Mouse (Mus musculus): ENCODE measurements at regions not wholly inside any gene's neighbourhood (a gene's known extent, or its start where the extent isn't known, plus 50 kb on each side); places are given as distances from the start of the nearest gene placed in this dataset.

DNA sequence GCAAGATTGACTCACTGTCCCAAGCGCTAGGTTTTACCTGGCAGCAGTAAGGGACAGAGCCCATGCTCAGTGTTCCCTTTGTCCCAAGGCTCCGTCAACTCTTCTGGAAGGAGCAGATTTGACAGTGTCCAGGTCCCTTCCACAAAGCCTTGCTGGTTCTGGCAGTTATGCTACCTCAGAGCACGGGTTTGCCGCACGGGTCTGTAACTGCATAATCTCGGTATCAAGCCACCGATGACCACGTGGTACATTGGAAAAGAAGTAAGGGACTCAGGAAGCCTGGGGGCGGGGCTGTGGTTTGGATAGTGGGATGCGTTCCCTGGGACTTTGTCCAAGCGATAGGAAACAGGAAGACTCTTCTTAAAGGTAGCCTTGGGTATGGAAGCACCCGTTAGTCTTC is 319.3 kb downstream of the Mtx2 start:
- no peak for DNase-seq

DNA sequence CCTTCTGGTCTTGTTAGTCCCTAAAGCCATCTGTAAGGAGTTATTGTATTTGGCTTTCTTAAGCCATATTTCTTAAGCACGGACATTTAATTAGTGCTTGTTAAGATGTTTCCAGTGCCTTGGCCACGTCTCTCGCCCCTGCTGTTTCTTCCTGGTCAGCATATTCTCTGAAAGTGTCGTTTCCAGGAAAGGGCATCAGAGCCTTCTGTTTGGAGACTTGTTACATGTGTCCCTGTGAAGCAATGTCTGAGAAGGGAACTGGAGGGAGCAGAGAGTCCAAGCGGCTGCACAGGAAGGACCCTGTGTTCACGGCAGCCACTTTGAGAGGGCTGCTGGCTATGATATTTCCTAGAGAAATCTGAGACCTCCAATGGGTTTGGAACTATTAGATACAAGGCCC is 320.7 kb downstream of the Mtx2 start:
- DNase-seq, result peak; percentile 22 to 37

DNA sequence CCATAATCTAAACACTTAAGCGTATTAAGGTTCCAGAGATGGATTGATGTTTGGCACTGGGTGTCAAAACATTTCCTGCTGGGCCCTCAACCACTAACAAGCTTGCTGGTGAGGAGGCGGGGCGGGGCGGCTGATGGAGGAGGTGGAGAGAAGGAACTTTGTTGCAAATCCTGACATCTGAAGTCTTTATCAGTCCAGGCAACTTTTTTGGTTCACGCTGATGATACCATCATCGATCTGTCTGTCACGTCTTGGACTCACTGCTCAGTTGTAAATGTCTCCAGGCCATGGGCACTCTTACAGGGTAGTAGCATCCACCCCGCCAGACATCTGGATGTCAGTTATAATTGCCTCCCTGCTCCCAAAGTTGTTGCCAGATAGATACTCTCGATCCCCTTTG is 321.8 kb downstream of the Mtx2 start:
- DNase-seq, result no peak

DNA sequence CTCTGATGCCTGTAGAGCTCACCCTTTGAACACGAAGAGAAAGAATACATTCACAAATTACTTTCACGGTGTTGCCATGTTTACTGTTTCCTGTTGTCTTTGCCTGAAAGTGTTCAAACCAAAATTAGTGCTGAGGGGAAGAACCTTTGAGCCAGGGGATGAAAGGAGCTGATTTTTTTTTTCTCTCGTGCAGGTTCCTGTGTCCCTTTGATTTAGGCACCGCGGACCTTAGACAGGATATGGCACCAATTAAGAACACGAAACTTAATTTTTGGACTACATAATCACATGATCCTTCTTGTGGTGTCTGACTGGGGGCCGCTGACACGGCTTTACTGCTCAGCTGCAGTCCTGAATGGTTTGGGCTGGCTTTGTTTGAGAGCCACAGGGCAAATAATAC is 322.4 kb downstream of the Mtx2 start:
- no peak for DNase-seq

DNA sequence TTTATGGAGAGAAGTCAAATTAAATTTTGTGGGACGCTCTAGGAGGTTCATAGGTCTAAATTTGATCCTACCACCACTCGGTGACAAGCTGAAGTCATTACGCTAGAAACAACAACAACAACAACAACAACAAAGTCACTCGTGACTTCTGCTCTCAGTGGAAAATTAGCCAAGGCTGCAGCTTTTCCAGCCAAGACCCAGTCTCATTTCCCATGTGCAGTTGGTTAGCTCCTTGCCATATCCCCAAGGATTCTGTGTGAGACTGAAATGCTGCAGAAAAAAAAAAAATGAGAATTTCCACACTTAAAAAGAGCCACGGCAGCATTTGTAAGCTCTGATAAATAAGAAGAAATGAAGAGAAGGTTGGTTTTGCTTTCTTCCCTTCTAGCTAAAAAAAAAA is 323.4 kb downstream of the Mtx2 start:
- DNase-seq, result no peak

DNA sequence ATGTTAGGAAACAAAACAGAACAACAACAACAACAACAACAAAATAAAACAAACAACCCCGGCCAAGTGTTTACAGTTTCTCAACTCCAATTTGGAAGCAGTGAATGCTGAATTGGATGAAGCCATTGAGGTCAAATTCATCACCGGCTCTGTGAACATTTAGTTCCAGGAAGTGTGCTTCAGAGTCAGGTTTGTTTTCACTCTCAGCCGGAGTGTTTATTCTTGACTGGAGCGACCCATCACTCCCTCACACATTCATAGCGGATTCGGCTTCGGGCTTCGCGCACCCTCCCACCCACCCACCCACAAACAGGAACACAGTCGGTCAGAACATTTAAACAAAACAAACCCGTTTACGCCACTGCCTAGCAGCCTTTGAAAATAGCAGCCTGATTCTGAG is 324.0 kb downstream of the Mtx2 start:
- DNase-seq, result no peak

DNA sequence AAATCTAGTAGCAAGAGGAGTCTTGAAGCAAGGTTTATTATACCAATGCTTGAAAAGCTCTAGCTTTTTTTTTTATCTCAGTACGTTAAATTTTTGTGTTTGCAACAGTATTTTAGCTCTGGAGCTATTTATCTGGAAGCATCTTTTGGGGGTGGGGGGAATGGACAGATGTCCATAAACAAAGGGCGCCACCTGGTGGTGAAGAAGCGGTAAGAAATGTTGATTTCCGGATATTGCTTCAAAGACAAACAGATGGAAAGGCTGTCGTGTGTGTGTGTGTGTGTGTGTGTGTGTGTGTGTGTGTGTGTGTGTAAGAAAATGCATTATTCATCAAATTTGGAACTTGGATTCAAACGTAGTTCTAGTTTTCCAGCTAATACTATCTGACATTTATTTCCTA is 325.4 kb downstream of the Mtx2 start:
- DNase-seq, result peak; percentile 82 to 85

DNA sequence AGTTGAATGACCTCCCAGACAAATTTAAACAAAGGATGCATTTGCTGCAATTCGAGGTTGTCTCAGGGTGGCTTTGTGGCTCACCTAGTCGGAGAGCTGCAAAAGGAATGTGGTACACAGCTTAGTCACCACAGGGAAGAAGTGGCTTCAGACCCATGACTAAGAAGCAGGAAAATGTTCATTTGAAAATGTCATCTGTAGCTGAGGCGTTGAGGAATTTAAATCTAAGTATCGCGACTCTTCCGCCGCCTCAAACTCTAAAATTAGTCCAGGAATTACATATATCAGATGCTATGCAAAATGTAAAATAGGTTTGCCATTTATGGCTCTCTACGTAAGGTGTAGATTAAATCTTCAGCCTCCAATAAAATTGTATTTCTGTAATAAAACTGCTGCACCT is 325.9 kb downstream of the Mtx2 start:
- no peak for DNase-seq

DNA sequence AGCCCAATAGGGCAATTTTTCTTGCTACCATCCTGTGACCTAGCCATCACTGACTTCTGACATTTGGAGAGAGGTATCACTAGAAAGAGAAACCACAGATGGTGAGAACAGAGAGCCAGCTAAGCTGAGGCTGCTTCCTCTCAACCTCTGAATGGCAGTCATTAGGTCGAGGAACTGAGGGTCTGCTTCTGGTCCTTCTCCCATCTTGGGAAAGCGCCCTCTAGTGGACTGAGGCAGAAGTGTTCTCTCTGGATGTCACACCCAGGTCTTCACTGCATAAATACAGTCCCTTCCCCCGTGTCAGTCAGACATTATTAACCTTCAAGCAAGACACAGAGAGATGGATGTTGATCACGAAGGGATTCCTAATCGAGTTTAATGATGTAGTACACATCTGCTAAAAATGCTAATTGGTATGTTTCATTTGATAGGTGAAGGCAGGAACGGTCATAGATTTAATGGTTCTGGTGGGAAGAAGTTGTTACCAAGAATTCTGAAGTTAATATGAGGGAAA is 326.9 kb downstream of the Mtx2 start:
- peak; percentile 78 to 79 for DNase-seq

DNA sequence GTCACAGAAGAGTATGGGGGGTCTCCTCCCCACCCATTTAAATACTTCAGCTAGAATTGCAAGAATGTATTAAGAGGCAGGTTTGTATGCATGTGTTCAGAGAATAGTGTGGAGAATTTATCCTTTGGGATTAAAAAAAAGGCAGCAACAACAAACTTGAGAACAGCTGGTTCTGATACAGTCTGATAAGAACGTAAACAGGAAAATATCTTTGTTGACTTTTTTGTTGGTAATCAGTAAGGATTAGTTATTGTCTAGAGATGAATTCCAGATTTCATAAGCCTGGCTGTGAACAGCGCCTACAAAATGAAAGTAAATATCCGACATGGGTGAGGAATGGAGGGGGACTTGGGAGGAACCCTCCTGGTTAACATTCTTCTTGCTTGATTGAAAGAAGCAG is 328.8 kb downstream of the Mtx2 start:
- DNase-seq, result no peak

DNA sequence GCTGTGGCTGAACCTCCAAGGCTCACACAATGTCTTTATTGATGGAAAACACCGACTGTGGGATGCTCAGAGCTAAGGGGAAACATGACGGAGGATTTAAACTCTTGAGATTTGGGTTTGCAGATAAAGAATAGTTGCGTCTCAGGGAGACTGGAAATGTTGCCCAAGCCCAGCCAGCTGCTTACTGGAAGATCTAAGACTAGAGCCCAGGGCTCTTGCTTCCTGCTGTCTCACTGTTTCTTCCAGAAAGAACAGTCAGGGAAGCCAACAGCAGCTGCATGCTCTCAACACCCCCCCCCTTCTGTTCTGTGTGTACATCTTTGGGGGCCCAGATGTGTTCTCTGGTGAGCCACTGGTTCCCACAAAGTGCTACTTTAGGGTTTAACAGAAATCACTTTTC is 333.0 kb downstream of the Mtx2 start:
- DNase-seq, result peak; percentile 53 to 64

DNA sequence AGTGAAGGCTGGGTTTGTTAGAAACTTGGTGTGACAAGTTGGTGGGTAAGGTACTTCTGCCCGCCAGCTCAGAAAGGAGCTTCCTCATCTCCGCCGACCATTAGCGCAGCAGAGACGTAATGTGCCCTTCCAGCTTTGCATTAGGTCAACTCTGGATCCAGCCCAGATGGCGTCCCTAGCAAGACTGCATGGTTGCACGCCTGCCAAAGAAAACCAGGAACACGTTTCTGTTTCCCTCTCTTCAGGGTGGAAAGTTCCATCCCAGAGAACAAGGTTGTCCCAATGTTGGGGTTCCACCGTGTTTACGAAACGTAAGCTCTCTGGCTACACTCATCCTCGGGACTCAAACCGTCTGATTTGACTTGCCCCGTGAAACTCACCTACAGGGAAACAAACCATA is 335.5 kb downstream of the Mtx2 start:
- DNase-seq, result no peak

DNA sequence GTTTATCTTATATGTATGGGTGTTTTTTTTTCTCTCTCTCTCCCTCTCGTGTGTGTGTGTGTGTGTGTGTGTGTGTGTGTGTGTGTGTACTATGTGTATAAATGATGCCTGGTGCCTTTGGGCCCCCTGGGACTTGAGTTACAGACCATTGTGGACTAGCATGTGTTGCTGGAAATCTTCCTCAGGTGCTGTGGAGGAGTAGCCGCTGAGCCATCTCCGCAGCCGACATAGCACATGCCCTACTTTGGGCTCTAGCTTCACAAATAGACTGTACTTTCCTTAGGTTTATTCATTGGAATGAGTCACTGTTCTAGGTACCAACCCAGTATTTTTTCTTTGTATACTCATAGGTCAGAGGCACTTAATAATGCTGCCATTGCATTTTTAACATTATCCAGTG is 339.4 kb downstream of the Mtx2 start:
- DNase-seq, result no peak

DNA sequence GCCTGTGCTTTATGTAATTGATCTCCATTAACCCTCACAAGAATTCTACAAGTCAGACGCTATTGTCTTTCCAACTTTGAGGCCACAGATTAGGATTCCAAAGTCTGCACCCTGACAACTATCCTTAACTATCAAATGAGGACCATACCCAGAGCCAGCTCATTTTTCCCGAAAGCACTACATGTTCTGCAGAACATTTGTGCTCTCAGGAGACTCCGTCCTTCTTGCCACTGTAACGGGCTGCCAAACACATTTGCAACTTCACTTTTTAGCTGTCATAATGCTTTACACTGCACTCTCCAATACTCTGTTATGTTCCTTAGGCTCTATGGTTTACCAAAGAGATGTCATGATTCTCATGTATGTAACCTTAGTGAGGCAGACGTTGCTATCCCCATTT is 350.7 kb downstream of the Mtx2 start:
- DNase-seq, result no peak

DNA sequence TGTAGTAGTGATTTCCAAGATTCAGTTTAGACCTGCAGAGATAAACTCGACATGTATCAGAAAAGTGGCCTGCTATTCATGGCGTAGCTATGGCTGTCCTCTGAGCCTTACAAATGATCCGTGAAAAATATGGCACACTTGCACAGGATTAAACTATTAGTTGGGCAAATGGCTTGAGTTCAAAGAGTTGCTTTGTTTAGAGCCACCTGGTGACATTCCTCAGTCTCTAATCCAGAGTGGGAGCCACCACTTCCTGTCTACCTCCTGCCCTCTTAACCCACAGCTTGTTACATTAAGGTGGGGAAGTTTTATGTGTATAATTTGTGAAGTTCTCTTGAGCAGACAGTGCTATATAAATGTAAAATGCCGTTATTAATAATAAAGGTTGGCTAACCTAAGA is 357.7 kb downstream of the Mtx2 start:
- DNase-seq, result no peak

DNA sequence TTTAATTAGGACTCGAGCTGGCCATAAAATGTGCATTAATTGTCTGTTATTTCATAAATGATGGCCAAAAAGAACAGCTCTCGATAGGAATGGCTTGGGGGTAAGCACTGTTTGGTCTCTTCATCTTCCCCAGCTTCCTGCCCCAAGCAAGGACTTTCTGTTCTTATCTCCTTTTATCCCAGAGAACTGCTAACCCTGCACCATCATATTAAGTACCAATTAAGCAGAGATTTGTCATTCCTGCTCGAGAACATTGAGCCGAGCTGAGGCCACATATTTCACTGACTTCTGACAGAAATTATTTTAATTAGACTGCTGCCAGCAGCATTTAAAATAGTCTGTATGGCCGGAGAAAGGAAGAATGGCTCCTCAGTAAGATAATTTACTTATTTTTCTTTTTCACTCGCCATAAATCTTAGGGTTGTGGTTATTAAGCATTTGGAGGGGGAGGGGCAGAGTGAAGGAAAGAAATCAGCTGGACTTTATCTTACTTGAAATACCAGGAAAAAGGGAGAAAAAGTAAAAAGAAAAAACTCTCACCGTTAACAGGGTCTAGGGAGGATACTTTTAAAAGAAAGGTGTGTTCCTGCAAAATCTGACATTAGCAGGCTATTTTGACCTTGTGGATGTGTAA is 377.1 kb downstream of the Mtx2 start:
- DNase-seq, result peak in 1 of 2 experiments; percentile 34

DNA sequence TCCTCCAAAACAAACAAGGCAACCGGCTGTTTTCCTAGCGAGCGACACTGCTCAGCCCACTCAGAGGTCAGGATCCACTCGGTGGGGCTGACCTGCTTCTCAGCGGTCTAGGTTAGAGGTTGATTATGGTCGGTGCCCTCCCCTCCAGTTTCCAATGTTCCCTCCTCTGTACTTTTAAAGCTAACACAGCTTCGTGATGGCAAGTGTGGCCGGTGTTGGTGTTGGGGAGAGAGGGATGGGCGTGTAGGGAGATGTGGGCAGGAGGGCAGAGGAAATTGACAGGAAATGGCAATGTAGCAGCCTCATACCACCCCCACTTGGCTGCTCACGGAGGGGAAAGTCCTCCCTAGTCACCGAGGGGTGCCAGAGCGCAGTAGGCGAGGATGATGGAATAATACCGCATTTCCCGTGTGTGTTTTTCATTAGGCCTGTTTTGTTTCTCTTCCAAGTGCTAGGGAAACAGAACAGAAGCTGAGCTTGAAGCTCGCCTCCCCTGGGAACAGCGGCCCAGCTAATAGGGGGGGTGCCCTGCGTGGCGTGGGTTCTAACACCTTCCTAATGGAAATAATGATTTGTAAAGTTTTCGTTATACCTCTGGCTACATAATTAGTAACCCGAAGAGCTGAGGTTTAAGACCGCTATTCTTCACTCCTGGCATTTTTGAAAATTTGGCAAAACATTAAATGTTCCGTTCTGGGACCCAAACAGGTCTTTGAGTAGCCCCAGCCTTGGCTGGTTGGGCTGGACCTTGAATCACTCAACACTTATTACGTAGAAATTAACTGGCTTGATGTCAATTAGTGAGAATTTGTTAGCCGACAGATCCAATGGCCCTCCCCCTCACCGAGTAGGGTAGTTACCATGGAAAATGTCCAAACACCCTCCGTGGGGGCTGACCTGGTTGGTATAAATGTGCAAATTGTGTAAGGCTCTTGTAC is 383.5 kb downstream of the Mtx2 start:
- peak; percentile 32 to 50 for DNase-seq

DNA sequence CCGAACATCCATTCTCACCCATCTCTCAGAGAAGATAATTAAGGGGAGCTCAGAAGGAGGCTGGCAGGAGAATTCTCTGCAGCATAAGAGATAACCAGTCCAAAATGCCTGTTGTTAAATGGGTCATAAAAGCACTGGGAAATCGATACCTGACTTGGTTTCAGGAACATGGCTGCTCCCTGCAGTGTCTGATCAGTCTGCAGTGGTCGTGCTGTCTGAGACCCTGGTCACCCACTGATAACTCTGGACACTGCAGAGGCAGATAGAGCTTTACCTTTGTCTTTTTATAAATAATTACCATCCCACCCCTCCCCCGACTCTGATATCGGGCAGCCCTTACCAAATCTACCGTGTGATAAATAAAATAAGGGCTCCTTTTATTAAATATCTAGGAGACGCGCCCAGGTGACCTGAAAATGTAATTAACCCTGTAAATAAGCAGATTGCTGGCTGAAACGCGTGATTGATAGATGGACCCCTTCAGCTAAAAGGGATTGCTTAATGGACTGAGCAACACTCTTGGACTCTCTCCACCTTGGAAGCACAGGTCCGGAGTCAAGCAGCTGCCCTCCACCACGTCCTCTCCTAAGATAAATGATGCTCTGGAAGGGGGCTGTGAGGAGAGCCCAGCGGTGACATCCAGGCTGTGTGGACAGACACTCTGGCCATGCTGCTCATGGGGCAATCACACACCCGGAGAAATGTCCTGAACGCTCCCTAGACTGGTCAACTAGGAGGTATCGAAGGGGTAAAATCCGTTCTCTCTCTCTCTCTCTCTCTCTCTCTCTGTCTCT is 384.4 kb downstream of the Mtx2 start:
- DNase-seq, result no peak

DNA sequence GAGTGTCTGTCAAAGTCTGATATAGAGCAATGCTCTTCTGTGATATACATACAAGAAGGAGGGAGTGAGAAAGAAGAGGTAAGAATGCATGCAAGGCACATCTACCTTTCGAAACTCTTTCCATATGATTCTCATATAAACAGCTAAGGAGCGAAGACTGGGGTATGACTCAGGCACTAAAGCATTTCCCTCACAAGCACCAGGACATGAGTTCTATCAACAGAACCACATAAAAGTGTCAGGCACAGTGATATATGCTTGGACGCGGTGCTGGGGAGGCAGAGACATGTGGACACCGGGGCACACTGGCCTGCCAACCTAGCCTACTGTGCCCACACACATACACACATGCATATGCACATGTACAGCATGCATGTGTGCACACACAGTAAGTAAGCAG is 391.3 kb downstream of the Mtx2 start:
- no peak for DNase-seq

DNA sequence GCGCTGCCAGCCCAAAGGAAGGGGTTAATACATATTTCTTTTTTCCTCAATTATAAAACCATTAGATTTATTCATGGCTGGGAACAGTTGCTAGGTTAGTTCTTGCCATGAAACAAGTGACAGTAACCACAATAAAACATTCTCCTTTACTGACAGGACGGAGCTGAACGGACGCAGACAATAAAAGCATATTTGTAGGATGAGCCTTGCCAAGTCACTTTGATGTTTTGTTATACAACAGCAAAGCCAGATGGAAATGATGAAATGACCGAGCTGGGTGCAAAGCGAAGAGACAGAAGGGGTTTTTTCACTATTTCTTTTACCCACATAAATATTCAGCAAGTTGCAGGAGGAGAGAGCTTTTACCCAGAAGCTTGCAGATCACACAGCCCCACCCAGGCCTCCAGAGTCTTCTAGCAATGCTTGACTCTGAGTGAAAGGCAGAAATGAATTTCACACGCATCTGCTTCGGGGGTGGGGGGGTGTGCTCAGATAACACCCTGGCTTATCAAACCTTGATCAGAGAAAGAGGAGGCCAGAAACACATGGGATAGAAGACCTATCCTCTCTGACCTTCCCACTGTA is 395.3 kb downstream of the Mtx2 start:
- no peak for DNase-seq

DNA sequence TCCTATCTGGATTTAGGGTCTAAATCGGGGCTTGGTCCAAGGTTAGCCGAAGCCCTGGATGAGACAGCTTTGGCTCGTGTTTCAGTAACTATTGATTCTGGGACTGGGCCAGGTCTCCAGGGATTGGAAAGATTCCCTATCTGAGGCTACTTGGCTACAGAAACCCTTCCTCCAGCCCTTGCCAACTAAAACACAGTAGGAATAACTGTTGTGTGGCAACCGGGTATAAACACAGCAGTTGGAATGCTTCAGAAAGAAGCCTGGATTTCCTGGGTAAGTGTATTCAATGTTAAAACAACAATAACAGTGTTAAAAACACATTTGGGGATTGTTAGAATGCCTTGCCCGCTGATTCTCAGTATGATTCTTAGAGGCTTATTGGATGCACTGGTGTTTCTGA is 398.8 kb downstream of the Mtx2 start:
- peak; percentile 73 to 79 for DNase-seq

DNA sequence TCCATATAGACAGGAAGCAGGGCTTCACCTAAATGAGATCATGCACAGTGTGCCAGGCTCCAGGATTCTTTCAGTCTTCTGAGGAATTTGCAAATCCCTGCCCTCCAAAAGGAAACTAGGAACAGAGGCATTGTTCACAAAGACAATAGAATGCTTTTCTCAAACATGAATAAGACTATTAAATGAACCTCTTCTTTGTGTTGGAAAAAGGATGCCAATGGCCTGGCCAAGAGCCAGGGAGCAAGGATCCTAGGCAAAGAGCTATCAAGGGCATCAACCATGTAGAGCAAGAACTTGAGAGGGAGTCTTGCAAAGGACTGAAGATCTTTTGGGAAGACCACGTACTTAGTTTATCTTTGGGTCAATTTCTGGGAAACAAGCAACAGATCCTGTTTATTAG is 415.4 kb downstream of the Mtx2 start:
- DNase-seq, result no peak
